Mouse (Mus musculus) lung, postnatal 14 days (tissue): Measurements from ENCODE around the gene Hoga1.

Source experiments
- DNase-seq: peaks from one replicate; pipeline ENCODE4 v3.0.0; 2021

Hoga1 gene

DNA sequence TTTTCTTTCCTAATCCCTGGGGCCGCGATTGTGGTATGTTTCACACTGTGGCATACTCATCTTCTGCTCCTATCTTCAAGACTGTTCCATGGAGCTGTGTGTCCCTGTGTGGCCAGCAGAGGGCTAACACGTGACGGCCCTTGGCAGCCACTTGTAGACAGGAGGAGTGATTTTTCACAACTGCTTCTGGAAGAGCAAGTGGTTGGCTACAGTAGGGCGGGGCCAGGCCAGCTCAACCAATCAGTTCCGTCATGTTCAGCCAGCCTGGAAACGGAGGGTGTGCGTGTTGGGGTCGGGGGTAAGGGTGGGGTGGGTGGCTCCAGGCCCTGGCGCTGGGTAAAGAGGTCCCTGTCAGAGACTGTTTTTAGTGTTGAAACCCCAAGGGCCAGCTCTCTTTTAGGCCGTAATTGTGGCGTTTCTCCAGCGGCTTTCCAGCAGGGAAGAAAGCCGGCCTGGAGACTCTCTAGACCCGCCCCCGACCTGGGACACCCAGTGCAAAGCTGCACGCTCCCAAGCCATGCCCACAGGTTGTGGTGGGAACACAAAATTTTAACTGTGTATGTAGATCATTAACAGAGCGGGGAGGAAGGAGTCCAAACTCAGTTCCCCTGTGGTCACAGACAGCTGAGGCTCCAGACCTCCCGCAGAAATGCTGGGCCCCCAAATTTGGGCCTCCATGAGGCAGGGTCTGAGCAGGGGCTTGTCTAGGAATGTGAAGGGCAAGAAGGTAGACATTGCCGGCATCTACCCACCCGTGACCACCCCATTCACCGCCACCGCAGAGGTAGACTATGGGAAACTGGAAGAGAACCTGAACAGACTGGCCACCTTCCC is at the start of gene Hoga1:
Gene Hoga1 (plus strand): TSS at position 342 of the 834 bp plus-strand sequence.
- peak; percentile 84 for DNase-seq

GRCm38 (mm10) chr19:41997090-41997489 is 48.3 kb upstream of the Hoga1 start:
- DNase-seq = no peak

DNA sequence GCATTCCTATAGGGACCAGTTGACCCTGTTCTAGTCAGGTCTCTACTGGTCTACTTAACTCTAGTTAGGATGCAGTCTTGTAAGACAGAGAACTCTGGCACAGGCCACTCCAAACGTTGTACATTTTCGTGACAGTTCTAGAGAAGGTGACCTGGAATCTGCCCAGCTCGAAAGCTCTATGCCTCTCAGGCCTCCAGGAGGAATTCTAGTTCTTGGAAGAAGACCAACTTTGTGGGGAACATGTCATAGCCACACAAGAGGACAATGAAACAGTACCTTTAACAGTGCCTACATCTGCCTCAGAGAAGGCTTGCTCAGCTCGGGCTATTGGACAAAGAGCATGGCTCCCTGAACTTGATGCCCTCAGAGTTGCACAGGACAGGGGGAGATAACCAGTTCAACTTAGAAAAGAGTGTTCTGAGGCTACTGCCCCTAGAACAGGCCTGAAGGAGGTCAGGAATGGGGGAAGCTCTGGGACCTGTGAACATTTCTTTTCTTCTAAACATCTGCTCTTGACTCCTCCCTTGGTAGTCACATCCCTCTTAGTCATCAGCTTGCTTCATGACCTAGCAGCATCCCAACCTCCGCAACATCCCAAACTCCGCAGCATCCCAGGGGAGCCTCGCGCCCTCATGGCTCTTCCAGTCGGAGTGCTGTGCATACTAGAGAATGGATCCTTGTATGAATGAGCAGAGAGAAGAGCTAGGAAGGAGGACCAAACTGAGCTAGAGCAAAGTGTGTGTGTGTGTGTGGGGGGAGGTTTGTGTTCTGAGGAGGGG is 46.5 kb upstream of the Hoga1 start:
- no peak for DNase-seq

DNA sequence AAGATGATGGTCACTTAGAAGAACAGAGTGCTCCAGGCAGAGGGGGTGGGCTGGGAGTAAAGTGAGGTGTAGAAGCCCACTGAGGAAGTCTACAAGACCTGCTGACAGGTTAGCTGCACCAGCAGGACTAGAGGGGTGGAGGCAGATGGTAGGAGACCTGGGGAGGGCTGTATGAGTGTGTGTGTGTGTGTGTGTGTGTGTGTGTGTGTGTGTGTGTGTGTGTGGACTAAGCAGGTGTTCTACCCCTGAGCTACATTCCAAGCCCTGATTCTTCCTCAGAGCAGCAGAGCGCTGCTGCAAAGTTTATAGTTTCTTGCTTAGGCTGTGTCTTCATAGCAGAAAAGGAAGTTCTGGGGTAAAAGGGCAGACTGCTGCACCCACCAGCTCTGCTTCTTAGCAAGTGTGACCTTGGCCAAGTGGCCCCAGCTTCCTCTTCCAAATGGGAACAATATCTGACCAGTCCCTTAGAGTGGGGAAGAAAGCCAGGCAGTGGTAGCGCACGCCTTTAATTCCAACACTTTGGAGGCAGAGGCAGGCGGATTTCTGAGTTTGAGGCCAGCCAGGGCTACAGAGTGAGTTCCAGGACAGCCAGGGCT is 45.6 kb upstream of the Hoga1 start:
- DNase-seq = no peak

- no peak for DNase-seq
Observed at GRCm38 (mm10) chr19:42000446-42000958, 44.9 kb upstream of the Hoga1 start.

GRCm38 (mm10) chr19:42001253-42001980 is 44.0 kb upstream of the Hoga1 start:
- DNase-seq = no peak

GRCm38 (mm10) chr19:42004258-42004657 is 41.2 kb upstream of the Hoga1 start:
- DNase-seq = no peak

- DNase-seq = no peak
Observed at GRCm38 (mm10) chr19:42005616-42006015, 39.8 kb upstream of the Hoga1 start.

DNA sequence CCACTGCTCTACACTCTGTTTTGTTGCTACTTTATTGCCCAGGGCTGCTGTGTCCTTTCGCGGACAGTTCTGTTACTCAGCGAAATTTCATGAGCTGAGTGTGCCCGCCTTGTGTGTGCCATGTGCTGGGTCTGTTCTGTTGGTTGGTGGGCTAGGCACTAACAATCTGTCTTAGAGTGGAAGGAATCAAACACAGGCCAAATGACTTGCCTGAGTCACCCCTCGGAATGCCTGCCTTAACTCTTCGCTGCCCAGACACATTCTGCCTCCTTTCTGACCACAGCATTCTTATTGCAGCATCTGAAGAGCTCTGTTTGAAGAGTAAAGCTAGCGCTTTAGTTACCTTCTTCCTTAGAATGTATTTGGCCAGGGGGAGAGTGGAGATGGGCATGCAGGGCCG is 38.8 kb upstream of the Hoga1 start:
- DNase-seq = no peak

DNA sequence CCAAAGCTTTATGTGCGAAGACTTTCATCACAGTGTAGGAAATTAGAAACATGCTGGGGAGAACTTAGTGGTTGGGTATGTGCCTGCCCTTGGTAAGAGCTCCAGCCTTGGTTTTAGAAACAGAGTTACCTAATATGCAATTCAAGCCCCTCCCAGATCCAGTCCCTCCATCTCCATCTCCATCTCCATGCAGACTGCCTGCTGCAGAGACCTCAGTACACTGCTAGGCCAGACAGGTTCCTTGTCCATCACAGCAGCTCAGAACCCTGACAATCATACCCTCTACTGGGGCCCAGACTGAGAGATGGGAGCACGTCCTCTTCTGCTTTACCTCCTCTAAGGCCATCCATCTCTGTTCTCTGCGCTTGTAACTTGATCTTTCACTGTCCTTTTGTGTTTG is 36.8 kb upstream of the Hoga1 start:
- DNase-seq = no peak

DNA sequence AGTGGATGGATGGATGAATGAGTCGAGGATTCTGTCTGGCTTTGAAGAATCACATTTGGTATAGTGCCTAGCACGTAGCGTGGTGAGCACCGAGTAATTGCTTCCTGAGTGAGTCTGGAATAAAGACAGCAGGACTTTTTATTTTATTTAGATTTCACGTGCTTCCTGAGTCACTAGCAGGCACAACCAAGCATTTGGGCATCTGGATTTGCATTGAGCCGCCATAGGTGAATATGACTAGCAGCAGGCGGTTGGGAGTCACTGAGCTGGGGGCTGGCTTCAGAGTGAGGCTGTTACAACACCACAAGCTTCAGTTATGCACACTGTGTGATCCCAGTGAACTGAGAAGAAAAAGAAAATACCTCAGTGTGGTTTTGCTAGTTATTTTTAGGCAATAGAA is 36.3 kb upstream of the Hoga1 start:
- DNase-seq = no peak

DNA sequence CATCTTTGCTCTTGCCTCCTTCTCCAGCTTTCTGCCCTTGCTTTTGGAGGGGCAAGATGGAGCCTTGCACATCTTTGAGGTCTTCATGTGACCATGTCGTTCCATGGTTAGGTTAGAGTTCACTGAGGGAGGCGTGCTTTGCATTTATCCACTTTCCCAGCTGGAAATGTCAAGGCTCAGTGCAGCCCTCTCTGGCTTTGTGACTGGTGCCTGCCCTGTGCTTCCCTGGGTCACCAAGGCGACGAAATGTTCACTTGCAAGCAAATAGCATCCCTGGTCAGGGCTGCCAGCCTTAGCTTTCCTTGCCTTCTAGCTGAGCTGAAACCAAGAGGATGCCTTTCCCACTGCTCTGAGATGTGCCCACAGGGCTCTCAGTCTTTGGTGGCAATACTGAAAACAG is 35.0 kb upstream of the Hoga1 start:
- DNase-seq = no peak

DNA sequence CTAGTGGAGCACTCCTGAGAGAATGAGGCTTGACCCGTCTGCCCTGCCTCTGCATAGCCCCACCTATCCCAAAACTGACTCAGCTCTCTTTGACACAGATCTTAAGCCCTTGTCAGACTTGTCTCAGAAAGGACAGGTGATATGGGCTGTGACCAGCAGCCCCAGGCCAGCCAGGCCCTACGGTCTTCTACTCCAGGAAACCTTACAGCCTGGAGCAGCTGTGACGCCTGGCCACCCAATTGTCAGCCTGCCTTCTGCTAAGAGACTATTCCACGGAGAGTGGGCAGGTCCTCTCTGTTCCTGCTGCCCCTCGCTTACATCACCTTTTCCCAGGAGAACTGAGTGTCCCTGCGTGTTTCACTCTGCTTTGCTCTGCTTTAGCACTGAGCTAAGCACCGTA is 34.3 kb upstream of the Hoga1 start:
- DNase-seq = no peak

GRCm38 (mm10) chr19:42014231-42014825 is 31.1 kb upstream of the Hoga1 start:
- DNase-seq = no peak

GRCm38 (mm10) chr19:42015001-42015400 is 30.4 kb upstream of the Hoga1 start:
- no peak for DNase-seq

DNA sequence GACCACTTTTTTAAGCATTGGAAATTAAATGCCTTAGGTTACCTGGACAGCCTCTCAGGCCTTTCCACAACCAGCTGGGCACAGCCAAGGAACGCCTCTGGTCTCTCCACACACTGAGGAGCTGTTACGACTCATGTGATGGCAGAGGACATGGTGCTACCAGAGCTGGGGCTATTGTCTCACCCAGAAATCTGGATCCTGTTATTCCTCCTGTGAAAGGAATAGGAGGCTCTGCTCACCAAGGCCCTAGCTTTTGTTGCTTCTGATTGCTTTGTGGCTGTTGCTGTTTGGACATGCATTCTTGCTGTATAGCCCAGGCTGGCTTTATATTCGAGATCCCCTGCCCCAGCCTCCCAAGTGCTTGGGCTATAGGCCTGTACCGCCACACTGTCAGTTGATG is 29.2 kb upstream of the Hoga1 start:
- no peak for DNase-seq

DNA sequence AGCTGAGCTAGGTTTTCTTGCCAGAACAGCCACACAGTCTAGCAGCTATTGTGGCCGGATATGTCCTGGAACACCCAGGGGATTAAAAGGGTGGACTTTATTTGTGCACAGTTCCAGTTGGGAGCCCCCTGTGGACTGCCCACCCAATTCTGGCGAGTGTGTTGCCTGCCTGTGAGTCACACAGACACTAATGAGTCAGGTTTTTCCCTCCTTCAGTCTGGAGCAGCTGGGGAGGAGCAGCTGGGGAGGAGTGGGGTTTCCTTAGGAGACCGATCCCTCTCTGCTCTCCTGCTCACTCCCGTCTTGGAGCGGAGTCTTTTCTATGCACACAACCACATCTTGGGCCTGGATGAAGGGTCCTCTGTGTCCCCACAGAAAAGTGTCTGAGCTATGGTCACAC is 28.6 kb upstream of the Hoga1 start:
- no peak for DNase-seq

- DNase-seq = peak; percentile 58
Observed at GRCm38 (mm10) chr19:42017399-42018247, 27.8 kb upstream of the Hoga1 start.

GRCm38 (mm10) chr19:42019011-42019522 is 26.3 kb upstream of the Hoga1 start:
- DNase-seq = no peak

DNA sequence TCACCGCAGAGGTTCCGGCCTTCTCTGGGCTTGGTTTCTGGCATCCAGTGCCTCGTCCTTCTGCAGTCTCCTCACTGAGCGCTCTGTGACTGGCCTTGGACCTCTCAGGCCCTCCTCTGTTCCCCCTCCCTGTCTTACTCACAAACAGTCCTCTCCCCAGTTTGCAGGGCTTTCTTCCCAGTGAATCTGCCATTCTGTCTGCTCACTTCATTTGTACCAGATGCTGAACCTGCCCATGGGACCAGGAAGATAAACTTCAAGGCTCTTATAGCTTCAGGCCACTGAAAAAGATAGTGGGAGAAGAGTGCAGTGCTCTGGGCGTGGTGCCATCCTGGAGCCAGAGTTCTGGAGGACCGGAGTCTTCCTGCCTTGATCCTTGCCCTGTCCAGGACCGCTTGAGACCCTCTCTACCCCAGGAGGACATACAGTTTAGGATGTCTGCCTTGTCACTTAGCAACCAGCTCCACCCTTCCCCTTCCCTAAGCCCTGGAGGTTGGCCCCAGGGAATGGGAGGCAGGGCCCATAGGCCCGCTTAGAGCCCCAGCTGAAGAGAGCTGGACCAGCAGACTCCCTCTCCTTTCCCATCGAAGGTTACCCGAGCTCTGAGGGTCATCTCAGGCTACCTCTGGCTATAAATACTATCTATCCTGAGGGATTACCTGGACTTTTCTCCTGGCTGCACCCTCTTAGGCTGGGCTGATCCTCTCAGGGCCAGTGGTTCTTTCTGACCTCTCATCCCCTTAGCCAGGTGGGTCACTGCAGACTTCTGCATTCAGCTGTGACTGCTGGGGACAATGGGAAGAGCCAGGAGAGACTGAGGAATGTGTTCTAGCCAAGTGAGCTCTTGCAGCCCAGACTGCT is 23.5 kb upstream of the Hoga1 start:
- DNase-seq = no peak
